Mouse (Mus musculus): ENCODE measurements around the gene Gm12394.
"Not testable (repeated sequence)": the region's sequence is repeated elsewhere in the genome, so short reads cannot be mapped to it uniquely, and the experiment has no call there.

Gene Gm12394

GRCm38 (mm10) chr4:42856671-42857070 lies at the start of gene Gm12394:
Gene Gm12394 (minus strand): TSS chr4:42856771.
- DNase-seq, result not testable (repeated sequence)

DNA sequence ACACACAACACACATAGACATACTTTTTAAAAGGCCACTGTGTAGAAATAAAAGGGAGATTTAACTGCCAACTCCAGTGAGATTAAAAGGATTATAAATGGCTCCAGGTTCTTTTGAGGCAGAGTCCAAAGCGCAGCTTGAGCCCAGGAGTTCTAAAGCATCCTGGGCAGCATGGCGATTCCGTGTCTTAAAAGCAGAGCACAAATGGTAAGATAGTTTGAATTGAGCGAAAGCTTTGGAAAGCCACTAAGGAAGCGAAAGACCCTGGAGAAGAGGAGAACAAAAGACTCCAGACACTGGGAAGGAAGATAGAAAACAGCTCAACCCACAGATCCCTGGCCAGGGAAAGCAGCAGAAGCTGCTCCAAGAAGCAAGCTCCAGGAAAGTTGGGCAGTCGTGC lies 48.4 kb upstream of the Gm12394 start:
- no peak for DNase-seq

DNA sequence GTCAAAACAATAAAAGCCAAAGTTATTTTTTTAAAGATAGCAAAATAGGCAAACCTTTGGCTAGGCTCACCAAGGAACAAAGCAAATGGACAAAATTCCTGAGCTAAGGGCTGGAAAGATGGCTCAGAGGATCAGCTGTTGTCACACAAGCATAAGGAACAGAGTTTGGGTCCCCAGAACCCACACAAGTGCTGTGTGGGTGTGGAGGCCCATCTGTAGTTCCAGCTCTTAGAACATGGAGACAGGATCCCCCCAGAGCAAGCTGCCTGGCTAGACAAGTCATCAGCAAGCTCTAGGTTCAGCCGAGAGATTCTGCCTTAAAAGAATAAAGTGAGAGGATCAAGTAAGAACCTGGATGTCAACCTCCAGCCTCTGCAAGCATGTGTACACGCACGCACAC lies 48.0 kb upstream of the Gm12394 start:
- DNase-seq, result no peak

GRCm38 (mm10) chr4:42903942-42904341 lies 47.4 kb upstream of the Gm12394 start:
- DNase-seq, result no peak

DNA sequence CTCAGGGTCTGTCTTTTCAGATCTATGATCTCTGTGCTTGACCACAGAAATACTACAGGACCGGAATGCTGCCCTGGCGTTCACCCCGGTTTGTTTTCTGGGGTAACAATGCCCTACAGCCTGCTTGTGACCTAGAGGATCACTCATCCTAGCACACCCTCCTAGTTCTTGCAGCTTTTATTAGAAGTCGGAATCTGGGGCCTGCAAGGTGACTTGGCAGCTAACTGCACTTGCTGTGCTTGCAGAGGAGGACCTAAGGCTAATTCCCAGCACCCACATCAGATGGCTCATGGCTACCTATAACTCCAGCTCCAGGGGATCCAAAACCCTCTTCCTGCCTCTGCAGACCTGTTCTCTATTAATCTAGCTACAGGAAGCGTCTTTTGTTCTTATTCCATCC lies 46.2 kb upstream of the Gm12394 start:
- no peak for DNase-seq

DNA sequence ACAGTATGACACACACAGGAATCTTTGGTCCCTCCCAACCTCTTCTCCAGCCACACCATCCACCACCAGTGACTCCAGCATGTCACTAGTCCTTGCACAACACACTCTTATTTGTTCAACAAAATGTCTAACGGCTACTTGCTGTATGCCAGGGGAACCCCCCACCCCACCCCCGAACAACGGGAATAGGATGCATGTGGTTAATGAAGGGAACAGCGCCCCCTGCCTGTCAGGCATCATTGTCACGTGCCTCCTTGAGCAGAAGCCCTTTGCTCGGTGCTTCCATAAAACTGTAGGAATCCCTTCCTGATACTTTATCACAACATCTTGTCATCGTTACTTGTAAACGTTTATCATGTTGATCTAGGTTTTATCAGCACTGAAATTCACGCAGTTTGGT lies 45.6 kb upstream of the Gm12394 start:
- no peak for DNase-seq

DNA sequence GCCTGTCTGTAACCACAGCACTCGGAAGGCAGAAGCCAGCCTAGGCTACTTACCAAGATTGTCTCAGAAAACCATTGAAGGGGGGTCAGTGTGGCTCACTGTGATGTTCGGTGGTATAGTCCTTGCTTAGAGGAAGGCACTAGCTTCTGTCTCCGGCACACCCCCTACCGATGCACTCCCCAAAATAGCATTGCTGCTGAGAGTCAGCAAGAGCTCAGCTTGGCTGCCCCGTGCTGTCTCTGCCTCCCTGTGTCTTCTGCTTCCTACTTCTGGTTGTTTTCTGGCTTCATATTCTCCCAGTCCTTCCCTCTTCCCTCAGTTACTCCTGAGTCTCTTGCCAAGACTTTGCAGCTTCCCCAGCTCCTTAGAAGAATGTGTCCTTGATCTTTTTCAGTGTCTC lies 44.3 kb upstream of the Gm12394 start:
- DNase-seq, result no peak

- no peak for DNase-seq
These were observed 42.3 kb upstream of the Gm12394 start for GRCm38 (mm10) chr4:42898914-42899313.

DNA sequence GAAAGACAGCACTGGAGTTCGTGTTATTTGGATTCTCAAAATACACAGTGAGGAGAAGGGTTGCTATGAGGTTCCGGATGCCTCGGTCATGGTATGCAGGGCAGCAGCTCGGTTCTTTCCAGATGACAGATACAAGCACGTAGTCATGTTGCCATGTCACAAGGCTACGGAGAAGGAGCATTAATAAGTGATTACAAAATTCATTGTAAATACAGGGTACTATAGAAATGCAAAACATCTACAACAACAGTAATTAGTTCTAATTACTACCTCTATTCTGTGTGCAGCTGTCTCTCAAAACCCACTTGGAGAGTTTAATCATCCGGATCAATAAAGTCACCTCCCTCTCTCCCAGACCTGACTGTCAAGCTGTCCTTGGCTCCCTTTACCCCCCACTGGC lies 38.5 kb upstream of the Gm12394 start:
- DNase-seq, result no peak

DNA sequence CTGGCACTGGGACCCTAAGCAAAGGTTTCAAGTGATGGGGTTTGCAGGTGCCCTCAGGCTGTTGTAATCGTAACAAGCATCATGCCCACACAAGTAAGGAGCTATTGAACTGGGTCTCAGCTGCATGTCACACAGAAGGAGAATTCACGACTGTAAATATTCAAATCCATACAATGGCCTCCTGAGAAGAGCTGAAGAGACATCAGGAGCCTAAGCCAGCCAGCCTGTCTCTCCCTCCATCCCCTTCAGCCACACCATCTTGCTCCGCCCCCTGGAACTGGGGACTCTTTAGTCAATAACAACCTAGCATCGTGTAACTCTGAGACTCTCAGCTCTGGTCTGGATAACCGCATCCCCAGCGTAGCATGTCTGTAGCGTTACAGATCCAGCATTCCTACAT lies 34.6 kb upstream of the Gm12394 start:
- DNase-seq, result no peak

GRCm38 (mm10) chr4:42888806-42889205 lies 32.2 kb upstream of the Gm12394 start:
- DNase-seq, result no peak

- no peak for DNase-seq
These were observed 30.4 kb upstream of the Gm12394 start for GRCm38 (mm10) chr4:42886926-42887325.

- no peak for DNase-seq
These were observed 24.0 kb upstream of the Gm12394 start for GRCm38 (mm10) chr4:42880677-42880948.

DNA sequence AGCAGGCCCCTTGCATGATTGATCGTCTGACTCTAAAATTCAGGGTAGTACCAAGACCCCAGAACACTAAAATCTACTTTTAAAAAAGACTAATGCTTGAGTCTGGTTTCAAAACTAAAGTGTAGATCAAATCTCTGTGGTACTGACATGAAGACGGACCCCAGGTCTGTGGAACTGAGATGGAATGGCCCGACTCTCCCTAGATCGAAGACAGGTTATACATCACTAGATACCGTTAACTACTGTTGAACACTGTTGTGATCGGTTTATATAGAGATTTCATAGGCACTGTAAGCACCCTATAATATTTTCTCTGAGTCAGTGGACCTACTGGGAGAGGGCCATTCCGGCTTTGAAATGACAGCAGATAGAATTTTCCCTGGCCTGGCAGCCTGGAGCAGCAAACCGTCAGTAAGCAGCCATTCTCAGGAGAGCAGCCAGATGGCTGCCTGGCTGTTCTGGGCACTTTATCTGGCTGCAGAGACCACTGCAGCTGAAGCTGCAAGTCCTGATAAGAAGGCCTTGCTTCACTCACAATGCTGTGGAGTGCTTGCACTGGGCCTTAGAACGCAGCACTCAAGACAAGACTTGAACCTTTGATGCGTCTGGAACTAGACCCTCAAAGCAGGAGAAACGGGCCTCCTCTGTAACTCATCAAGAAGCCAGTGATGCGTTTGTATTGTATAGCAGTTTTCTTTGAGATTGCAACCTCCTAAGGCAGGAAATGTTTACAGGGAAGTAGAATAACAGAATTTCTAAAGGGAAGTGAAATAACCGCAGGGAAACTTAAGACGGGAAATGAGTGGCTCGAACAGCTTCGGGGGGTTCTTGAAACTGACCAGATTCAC lies 23.5 kb upstream of the Gm12394 start:
- no peak for DNase-seq

- DNase-seq, result no peak
These were observed 21.1 kb upstream of the Gm12394 start for GRCm38 (mm10) chr4:42877657-42878056.

DNA sequence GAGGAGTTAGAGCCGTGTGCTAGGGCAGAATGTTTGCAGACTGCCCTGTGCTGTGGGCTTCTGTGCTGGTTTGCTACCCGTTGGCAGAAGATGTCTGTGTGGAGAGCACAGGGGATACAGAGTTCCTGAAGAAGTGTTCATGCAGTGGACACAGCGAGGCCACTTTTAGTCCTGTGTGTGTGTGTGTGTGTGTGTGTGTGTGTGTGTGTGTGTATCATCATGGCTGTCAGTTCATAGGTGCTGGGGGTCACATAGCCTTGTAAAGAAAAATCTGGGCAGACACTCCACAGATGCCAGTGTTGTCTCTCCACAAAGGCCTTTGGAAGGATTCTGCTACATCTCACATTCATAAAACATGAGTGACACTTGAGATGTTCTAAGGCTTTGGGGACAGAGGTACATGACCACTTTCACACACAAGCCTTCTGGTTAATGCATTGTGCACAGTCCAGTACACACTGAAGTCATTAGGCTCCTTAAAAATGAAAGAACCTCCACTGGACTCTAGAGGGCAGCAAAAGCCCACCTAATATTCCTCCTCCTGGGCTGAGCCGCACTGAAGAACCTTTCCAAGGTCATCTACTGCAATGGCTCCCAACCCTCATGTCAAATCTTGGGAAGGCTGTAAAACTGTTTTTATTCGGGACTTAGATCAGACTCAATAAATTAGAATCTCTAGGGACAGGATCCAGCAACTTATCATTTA lies 20.2 kb upstream of the Gm12394 start:
- peak; percentile 54 for DNase-seq

GRCm38 (mm10) chr4:42874134-42874533 lies 17.6 kb upstream of the Gm12394 start, which contains the start of gene Fam205c:
Gene Fam205c (minus strand): TSS chr4:42874234.
- DNase-seq, result no peak

DNA sequence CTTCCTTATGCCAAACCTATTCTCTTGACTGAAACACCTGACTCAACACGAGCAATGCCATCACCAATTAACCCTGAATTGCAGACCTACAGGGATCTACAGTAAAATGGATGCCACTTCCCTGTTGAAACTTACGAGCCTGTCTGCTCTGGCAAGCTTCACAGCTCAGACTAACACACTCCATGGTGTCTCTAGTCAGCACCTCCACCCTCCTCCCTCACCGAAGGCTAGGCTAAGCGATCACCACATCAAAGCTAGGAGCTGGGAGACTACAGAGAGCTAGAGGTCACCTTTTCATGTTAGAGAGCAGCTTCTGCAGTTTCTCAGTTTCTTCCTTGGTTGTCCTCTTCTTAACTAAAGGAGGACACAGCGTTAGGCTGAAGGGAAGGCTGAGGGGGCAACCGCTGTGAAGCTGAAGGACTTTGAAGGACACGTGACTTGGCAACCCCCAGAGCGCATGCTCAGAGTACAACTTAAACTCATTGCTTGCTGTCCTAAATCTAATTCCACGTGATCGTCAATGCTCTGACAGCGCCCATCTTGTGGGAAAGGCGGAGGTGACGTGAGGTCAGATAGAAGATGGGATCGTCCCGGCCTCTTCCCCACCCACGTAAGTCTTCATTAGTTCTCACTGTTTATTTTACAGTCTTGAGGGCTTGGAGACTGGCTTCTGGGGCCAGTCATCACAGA lies 16.3 kb upstream of the Gm12394 start:
- DNase-seq, result no peak

GRCm38 (mm10) chr4:42872151-42872550 lies 15.6 kb upstream of the Gm12394 start:
- DNase-seq, result no peak

DNA sequence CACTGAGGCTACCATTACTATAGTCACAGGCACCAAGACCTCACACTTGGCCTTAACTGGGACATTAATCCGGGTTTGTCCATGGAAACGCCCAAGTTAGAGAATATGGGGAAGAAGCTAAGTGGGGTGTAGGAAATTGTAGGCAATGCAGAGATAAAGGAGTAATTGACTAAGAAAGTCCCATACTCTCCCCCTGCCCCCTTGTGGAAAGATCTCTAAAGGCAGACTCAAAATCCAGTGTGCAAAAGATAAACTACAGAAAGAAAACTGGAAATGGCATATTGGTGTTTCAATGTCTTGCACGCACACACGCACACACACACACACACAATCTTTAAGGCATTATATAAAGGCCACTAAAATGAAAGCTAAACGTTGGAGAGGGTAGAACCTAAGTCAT lies 14.2 kb upstream of the Gm12394 start:
- DNase-seq, result no peak

DNA sequence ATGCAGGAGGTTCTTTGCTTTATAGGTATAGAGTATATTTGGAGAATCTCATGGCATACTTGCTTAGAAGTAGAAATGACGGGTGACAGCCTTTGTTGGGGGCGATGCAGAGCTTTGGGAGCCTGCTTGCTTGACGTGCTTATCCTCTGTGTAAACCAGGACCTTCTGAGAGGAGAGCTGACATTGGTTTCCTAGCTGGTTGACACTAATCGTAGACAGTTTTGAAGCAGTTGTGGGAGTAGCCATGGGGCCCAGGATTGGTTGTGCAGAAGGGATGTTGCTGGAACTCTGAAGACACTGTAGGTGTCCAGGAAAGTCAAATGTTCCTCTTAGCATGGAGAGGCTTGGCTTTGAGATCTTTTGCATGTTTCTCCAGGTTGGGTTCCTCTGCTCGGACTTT lies 11.6 kb upstream of the Gm12394 start:
- DNase-seq, result no peak

- DNase-seq, result no peak
These were observed 10.8 kb upstream of the Gm12394 start for GRCm38 (mm10) chr4:42867390-42867789.

- not testable (repeated sequence) for DNase-seq
These were observed 6.9 kb upstream of the Gm12394 start for GRCm38 (mm10) chr4:42863487-42863886.

DNA sequence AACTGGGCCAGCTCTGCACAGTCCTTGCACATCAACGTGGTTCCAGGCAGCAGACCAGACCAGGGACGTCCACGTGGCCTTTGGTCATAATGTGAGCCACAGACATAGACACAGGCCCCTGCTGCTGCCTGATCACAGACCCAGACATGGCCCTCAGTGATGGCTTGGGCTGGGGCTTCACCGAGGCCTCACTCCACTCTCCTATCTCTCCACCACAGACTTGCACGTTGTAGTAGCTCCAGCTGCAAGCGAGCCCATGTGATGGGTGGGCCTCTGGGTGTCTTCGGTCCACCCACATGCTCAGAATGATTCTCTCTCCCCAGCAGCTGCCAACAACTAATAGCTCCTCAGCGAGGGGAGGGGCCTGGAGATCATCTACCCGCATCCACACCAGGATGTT lies 3.9 kb upstream of the Gm12394 start:
- not testable (repeated sequence) for DNase-seq

Measured in cerebellum, adult 11 months (tissue).